Mouse (Mus musculus): ENCODE measurements around the gene Sspo.
A peak's percentile ranks its signal among the peaks of the same experiment; 100 is the strongest.
"Not testable (repeated sequence)": the region's sequence is repeated elsewhere in the genome, so short reads cannot be mapped to it uniquely, and the experiment has no call there.

The Sspo gene

DNA sequence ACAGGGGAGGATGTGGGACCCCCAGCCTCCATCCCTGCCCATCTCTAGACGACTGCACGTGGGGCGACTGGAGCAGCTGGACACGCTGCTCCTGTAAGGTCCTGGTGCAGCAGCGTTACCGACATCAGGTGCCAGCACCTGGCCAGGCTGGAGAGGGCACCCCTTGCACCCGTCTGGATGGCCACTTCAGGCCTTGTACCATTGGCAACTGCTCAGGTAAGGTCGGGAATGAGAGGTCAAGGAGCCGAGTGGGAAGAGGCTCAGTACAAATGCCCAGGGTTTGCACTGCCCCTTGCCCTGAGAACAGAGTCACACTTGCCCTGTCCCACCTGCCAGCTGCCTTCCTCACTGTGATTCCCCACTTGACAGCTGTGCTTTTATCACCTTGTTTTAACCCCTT is 43.3 kb downstream of the Sspo start:
- DNase-seq = no peak

DNA sequence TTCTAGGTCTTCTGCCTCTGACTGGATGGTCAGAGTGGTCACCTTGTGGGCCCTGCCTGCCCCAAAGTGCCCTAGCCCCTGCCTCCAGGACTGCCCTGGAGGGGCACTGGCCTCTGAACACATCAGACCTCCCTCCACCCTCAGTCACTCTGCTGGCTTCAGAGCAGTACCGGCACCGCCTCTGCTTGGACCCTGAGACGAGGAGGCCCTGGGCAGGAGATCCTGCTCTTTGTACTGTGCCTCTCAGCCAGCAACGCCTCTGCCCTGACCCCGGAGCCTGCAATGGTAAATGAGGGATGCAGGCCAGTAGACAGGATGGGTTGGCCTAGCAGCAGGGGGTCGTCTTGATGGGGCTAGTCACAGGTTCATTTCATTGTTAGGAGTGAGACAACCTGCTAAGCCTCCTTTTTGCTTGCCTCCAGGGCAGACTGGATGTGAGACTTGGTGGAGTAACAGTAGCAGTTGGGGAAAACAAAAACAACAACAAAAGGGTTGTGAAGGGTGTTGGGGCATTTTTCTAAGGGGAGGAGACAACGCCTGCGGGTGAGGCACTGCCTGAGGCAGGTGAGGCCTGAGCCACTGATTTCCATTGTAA is 45.2 kb downstream of the Sspo start:
- DNase-seq = no peak

DNA sequence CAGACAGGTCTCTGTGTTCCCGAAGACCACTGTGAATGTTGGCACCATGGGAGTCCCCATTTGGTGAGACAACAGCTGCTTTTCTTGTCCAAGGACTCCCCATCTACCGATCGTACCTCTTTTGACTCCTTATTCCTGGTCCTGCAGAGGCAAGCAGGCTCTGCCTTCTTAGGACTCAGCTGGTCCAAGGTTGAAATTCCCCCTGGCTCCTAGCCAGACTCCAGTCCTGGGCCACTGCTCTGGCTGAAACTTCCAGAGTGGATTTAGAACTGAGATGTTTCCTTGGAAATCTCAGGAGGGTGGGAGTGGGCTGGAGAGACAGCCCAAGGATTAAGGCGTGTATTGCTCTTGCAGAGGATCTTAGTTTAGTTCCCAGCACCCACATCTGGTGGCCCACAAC is 49.5 kb downstream of the Sspo start:
- no peak for DNase-seq

DNA sequence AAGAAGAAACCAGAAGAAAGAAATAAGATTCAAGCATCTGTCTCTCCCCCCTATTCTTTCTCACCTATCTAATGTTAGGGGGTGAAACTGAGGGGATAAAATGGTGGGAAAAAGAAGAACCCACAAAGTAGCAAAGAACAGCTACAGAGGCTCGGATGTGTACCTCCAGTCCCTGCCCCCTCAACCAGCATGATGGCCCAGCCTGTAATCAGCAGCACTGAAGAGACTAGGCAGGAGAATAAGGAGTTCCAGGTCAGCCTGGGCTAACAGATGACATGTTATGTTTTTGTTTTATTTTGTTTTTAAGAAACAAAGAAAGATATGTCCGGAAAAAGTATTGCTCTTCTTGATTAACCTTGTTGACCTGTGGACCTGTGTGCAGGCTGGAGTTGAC is 55.8 kb downstream of the Sspo start:
- DNase-seq = no peak

- DNase-seq = peak; percentile 60
Measured at GRCm38 (mm10) chr6:48504241-48504854, 56.3 kb downstream of the Sspo start.

- DNase-seq = no peak
Measured at GRCm38 (mm10) chr6:48508087-48508486, 60.1 kb downstream of the Sspo start.

DNA sequence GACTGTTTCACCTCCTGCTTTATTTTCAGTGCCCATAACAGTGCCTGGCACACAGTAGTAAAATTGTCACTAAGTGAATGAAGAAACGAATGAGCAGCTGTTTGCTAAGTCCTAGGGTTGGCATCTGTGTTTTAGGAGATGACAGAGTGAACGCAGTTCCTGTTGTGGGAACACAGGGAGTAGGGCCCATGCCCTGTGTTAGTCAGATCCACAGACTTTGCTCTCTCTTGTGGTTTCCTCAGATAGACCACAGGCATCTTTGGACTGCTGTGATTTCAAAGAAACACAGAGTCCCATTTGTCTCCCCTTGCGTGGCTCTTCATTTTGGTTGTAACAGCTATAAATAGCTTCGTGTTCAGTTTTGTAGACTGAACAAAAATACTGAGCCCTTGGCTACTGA is 62.4 kb downstream of the Sspo start:
- no peak for DNase-seq

DNA sequence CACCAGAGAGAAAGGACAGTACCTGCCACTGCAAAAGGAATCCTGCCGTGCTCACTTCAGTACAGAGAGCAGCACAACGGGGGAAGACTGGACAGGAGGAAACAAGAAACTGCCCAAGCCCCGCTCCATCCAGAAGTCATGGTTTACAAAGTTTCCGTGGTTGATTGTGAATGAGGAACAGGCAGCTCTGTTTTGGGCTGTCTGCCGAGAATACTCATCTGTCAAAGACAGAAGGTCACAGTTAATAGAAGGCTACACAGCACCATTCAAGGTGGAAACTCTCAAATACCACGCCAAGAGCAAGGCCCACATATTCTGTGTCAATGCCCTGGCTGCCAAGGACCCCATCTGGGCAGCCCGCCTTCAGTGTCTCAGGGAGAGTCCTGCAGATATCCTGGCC is 63.8 kb downstream of the Sspo start:
- no peak for DNase-seq

DNA sequence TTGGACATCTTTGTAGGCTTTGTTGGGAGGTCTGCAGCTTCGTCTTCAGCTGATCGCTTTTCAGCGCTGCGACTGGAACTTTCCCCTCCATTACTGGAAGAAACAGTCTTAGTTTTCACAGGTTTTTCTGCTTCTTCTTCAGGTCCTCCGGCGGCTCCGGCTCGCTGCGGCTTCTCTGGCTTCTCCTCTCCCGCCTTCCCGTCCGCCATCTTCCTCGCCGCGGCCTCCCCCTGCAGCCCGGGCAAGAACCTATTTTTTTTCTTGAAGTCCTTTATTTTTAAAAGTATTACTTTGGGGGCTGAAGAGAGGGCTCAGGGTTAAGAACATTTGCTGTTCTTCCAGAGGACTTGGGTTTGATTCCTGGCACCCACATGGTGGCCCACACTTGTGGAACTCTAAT is 76.9 kb downstream of the Sspo start:
- not testable (repeated sequence) for DNase-seq

- DNase-seq = no peak
Measured at GRCm38 (mm10) chr6:48527901-48528300, 79.9 kb downstream of the Sspo start.

DNA sequence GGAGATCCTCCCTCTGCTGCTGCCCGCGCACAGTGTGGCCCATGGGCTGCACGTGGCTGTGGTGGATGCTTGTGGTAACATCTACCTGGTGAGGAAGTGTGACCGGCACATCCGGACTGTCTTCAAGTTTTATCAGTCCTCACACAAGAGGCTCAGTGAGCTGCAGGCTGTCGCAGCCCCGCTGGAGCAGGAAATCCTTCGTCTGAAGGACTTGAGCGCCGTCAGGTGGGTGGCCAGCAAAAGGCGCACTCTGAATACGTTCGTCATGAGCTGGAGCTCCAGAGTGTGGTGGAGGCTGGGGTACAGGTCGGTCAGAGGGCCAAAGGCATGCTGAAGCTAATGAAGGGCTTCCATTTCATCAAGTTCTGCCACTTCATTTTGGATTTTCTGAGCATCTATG is 81.2 kb downstream of the Sspo start:
- DNase-seq = no peak

- DNase-seq = no peak
Measured at GRCm38 (mm10) chr6:48529871-48530440, 81.9 kb downstream of the Sspo start.

DNA sequence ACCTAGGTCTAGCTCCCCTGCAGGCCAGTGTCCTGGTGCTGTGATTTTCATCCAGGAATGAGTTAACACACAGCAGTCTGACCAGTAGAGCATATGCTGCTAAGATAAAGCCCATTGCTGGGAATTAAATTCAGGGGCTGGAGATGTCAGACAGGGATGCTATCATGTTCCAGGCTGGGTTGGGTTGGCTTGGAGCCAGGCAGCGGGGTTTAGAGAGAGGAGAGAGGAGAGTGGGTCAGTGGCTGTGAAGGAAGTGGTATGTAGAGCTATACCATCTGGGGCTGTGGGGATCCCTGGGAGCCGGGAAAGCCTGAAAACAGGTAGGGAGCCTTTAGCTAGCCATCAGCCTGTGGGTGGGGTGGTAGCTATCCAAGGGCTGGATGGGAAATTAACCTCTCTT is 82.8 kb downstream of the Sspo start:
- no peak for DNase-seq

- DNase-seq = no peak
Measured at GRCm38 (mm10) chr6:48533475-48533874, 85.4 kb downstream of the Sspo start.

DNA sequence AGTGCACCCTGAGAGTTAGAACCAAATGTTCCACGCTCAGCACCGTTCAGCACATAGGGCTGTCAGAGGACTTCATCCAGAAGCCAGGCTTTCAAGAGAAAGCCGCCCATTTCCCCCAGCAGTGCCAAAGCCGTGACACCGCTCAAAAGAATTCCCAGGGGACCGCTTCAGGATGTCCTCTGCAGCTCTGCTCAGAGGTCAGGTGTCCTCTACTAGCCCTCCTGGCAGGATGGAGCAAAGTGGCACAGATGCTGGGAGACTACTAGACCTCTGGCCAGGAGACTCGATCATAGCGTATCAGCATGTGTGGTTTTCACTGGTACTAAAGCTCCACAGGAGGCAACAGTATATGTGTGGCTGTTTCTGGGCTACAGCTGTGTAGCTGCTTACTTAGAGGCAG is 86.9 kb downstream of the Sspo start:
- DNase-seq = no peak

- no peak for DNase-seq
Measured at GRCm38 (mm10) chr6:48536091-48536490, 88.1 kb downstream of the Sspo start.

- DNase-seq = peak; percentile 93
Measured at GRCm38 (mm10) chr6:48537105-48537954, 89.3 kb downstream of the Sspo start, which contains the start of gene Atp6v0e2. Atp6v0e2 (plus strand) TSS chr6:48537615.

DNA sequence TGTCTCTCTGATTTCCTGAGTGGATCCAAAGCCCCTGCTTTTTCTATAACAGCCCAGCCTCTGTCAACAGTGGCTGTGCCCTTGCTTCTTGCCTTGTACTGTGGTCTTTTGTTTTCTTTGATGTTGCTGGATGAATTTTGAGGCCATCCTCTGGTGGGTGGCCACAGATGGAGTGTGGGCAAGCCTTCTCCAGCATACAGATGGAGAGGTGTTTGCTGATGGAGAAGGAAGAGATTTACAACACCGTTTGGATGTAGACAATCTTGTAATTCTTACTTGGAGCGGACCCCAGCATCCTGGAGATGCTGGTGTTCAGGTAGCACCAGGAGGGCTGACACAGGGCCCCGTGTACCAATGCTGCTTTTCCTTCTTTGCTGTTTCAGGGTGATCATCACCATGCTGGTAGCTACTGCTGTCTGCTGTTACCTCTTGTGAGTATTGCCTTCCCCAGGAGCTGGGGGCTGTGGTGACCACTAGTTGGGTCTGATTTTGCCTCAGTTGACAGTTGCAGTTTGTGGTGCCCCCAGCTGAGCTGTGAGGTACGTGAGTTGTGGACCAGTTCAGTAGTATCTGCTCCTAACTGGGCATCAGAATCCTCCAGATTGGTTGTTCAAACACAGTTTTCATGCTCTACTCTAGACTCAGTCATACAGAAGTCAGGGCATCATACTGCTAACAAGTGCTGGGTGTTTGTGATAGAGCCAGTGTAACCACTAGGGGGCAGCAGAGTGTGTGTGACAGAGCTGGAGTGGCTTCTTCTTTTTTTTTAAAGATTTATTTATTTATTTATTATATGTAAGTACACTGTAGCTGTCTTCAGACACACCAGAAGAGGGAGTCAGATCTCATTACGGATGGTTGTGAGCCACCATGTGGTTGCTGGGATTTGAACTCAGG is 91.1 kb downstream of the Sspo start:
- DNase-seq = peak; percentile 80

- DNase-seq = no peak
Measured at GRCm38 (mm10) chr6:48539860-48540259, 91.8 kb downstream of the Sspo start.

- DNase-seq = no peak
Measured at GRCm38 (mm10) chr6:48540721-48541120, 92.7 kb downstream of the Sspo start.

- no peak for DNase-seq
Measured at GRCm38 (mm10) chr6:48541560-48542450, 93.8 kb downstream of the Sspo start.

DNA sequence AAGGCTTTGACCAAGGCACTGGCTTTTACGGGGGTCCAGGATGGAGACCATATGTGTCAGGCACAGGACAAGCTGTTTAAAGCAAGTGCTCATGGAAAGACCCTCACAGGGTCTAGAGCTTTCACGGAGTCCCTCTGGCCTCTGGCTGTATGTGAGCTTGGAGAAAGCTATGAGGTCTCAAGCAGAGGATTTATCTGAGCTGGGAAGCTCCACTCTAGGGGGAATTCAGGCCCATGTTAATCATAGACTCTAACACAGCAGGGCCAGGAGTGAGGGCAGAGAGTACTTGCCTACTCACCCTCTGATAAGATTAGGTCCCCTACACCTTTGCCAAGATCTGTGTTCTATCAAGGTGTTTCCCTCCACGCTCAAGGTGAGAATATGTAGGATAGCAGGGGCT is 94.6 kb downstream of the Sspo start:
- DNase-seq = no peak

All from right cerebral cortex, postnatal 4 days (tissue).